Mouse (Mus musculus) midbrain, embryonic 16.5 days (tissue): ENCODE data around the gene Slc35b2. TPM values are rescaled to one million over a fixed set of nuclear protein-coding genes. Genes with fewer than 3 reads are reported as not detected.

Experiments
- ATAC-seq: fragments of 200-750 bp; cut with Nextera tagmentation; 2 replicates; pipeline ENCODE4 v1.8.0; 2017; ENCODE audit warnings: moderate TSS enrichment
- H3K27ac ChIP-seq: fragments of 300-500 bp; sonication (generic); 2 replicates; pipeline ENCODE4 v1.5.1; 2014; ENCODE audit warnings: mild to moderate bottlenecking, low read length, mixed read lengths
- H3K27me3 ChIP-seq: fragments of 300-500 bp; sonication (generic); 2 replicates; pipeline ENCODE4 v1.6.1; 2014; ENCODE audit warnings: low read depth, low read length, mixed read lengths; ENCODE audit not compliant: control insufficient read depth, insufficient read depth
- H3K36me3 ChIP-seq: fragments of 300-500 bp; sonication (generic); 2 replicates; pipeline ENCODE4 v1.6.1; 2014; ENCODE audit warnings: mild to moderate bottlenecking, low read length, moderate library complexity, mixed read lengths; ENCODE audit not compliant: control insufficient read depth, insufficient read depth
- H3K4me1 ChIP-seq: fragments of 300-500 bp; sonication (generic); 2 replicates; pipeline ENCODE4 v1.6.1; 2014; ENCODE audit warnings: mild to moderate bottlenecking, low read length, mixed read lengths; ENCODE audit not compliant: control insufficient read depth, insufficient read depth
- H3K4me2 ChIP-seq: fragments of 300-500 bp; sonication (generic); 2 replicates; pipeline ENCODE4 v1.6.1; 2014; ENCODE audit warnings: mild to moderate bottlenecking, low read length, mixed read lengths
- H3K4me3 ChIP-seq: fragments of 300-500 bp; sonication (generic); 2 replicates; pipeline ENCODE4 v1.5.1; 2014; ENCODE audit warnings: low read depth, mild to moderate bottlenecking, low read length, moderate library complexity, mixed read lengths
- H3K9ac ChIP-seq: fragments of 300-500 bp; sonication (generic); 2 replicates; pipeline ENCODE4 v1.6.1; 2014; ENCODE audit warnings: low read depth, low read length, mixed read lengths
- H3K9me3 ChIP-seq: fragments of 300-500 bp; sonication (generic); replicated peaks from 2 replicates; pipeline ENCODE4 v1.6.1; 2014; ENCODE audit warnings: mild to moderate bottlenecking, low read length, mixed read lengths; ENCODE audit not compliant: control insufficient read depth, poor library complexity, severe bottlenecking
- WGBS: fragments of 180-500 bp; shearing (Covaris S2); extraction: QIAGEN DNeasy Blood & Tissue Kit; methylation state at CpG from one replicate; pipeline ENCODE4 v1.1.7; 2014; 5-methylcytosine and 5-hydroxymethylcytosine counted together
- polyA plus RNA-seq: library from polyadenylated mRNA; unstranded; fragments of >200 nt; fragmentation: Nextera tagmentation; extraction: Ambion mirVana; gene quantifications from 2 replicates; pipeline ENCODE4 v1.2.1, GENCODE M21; 2015

Gene Slc35b2
- polyA plus RNA-seq, 1 experiment from 2014 or later = 79.6 TPM

DNA sequence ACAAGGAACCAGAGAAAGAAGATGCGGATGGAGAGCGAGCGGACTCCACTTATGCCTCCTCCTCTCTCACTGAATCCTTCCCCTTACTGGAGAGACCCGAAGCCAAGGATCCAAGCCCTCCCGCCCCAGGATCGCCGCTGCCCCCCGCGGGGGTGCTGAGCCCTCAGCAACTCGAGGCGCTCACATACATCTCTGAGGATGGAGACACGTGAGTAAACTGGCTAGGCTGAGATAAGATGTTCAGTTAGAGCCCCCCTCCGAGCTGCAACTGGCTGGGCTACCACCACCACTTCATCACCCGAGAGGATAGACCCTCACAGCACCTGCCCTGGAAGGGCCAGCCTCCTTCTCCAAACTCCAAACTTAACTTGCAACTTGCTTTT is 7.6 kb upstream of the Slc35b2 start:
- Histone ChIP-seq H3K27ac (no peak overlapping the region), H3K4me3 (peak overlapping the region; percentile 66), H3K9ac (peak overlapping the region; percentile 64), H3K9me3 (no peaks in the 10 kb centered on the region), H3K4me2 (peak overlapping the region; percentile 99), H3K27me3 (no peaks in the 10 kb centered on the region; the same call in 1 of the 2 replicates), H3K4me1 (peaks cover 14% of the 10 kb centered on the region), H3K36me3 (no peaks in the 10 kb centered on the region)
- ATAC-seq = no peak; the same call in 1 of the 2 replicates
- WGBS = 2% methylated on average over 14 of the region's 14 CpGs

- Histone ChIP-seq H3K27ac (no peak overlapping the region), H3K27me3 (no peaks in the 10 kb centered on the region; the same call in 1 of the 2 replicates), H3K9ac (peak overlapping the region; percentile 64), H3K36me3 (no peaks in the 10 kb centered on the region), H3K4me3 (peak overlapping the region; percentile 66), H3K4me2 (peak overlapping the region; percentile 99), H3K9me3 (no peaks in the 10 kb centered on the region), H3K4me1 (peaks cover 14% of the 10 kb centered on the region)
- ATAC-seq = no peak
- 72% methylated on average over 3 of the region's 3 CpGs for WGBS
Measured at GRCm38 (mm10) chr17:45556514-45557245, 7.0 kb upstream of the Slc35b2 start.

- H3K4me3 ChIP-seq = no peak overlapping the region
- no peak overlapping the region for H3K27ac ChIP-seq
- H3K9ac ChIP-seq = no peak overlapping the region
- no peak overlapping the region for H3K4me2 ChIP-seq
- H3K4me1 ChIP-seq = peaks cover 10% of the 10 kb centered on the region
- no peaks in the 10 kb centered on the region for H3K36me3 ChIP-seq
- 67% methylated on average over 5 of the region's 7 CpGs for WGBS
- ATAC-seq = no peak
- no peaks in the 10 kb centered on the region; the same call in 1 of the 2 replicates for H3K27me3 ChIP-seq
- no peaks in the 10 kb centered on the region for H3K9me3 ChIP-seq
Measured at GRCm38 (mm10) chr17:45557246-45557824, 6.3 kb upstream of the Slc35b2 start.

- Histone ChIP-seq H3K4me3 (no peak overlapping the region), H3K4me1 (peaks cover 10% of the 10 kb centered on the region), H3K27me3 (no peaks in the 10 kb centered on the region; the same call in 1 of the 2 replicates), H3K36me3 (no peaks in the 10 kb centered on the region), H3K27ac (no peak overlapping the region), H3K9me3 (no peaks in the 10 kb centered on the region), H3K4me2 (no peak overlapping the region), H3K9ac (peak overlapping the region; percentile 46)
- 71% methylated on average over 16 of the region's 16 CpGs for WGBS
- no peak for ATAC-seq
Measured at GRCm38 (mm10) chr17:45557998-45558862, 5.4 kb upstream of the Slc35b2 start.

GRCm38 (mm10) chr17:45559732-45560525 is 3.7 kb upstream of the Slc35b2 start:
- Histone ChIP-seq H3K27ac (no peak overlapping the region), H3K9ac (no peak overlapping the region), H3K36me3 (no peaks in the 10 kb centered on the region), H3K9me3 (no peaks in the 10 kb centered on the region), H3K27me3 (no peaks in the 10 kb centered on the region; the same call in 1 of the 2 replicates), H3K4me2 (no peak overlapping the region), H3K4me3 (no peak overlapping the region), H3K4me1 (peaks cover 14% of the 10 kb centered on the region)
- ATAC-seq = no peak
- WGBS = 88% methylated on average over 15 of the region's 15 CpGs

DNA sequence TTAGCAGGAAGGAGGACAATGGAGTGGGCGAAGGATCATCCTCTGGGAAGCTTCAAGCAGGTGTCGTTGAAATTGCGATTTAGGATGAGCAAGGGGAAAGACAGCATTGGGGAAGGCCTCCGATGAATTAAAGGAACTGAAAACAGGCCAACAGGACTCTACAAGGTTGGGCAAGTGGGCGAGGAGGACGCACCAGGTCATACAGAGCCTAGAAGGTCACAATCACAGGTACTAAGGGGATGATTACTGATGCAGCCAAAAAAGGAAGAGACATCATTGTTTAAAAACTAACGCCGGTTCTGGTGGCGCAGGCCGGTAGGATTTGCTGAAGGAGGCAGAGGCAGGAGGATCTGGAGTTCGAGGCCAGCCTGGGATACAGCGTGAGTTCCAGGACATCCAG is 458 bp upstream of the Slc35b2 start:
- Histone ChIP-seq H3K9ac (no peak overlapping the region), H3K36me3 (peaks cover 14% of the 10 kb centered on the region), H3K9me3 (no peaks in the 10 kb centered on the region), H3K4me3 (no peak overlapping the region), H3K27me3 (no peaks in the 10 kb centered on the region), H3K4me1 (peaks cover 9% of the 10 kb centered on the region), H3K4me2 (peak overlapping the region; percentile 96; the same call in 1 of the 2 replicates), H3K27ac (no peak overlapping the region)
- no peak for ATAC-seq
- 80% methylated on average over 12 of the region's 12 CpGs for WGBS

- peak; percentile 0; the same call in 1 of the 2 replicates for ATAC-seq
- Histone ChIP-seq H3K27ac (peak overlapping the region; percentile 67), H3K4me2 (peak overlapping the region; percentile 96), H3K36me3 (peaks cover 24% of the 10 kb centered on the region), H3K4me1 (peaks cover 13% of the 10 kb centered on the region), H3K27me3 (no peaks in the 10 kb centered on the region), H3K4me3 (peak overlapping the region; percentile 77), H3K9ac (peak overlapping the region; percentile 88), H3K9me3 (no peaks in the 10 kb centered on the region)
- 6% methylated on average over 18 of the region's 18 CpGs for WGBS
Measured at GRCm38 (mm10) chr17:45564531-45565084, 934 bp downstream of the Slc35b2 start.

DNA sequence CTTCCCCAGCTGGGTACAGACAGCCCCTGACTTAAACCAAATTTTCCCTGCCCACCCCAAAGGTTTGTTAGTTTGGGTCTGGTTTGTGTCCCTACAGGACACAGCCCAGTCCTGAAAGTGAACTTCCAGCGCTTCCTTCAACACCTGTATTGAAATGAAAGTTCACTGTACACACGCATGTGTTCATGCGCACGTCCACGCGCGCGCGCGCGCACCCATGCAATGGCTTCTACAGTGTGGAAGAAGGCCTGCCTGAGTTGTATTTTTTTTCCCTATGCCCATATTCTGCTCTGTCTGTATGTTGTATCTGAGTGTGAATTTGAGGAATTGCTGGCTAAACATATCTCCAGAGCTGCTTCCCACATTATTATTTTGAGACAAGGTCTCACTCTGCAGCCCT is 1.4 kb downstream of the Slc35b2 start:
- WGBS = 95% methylated on average over 11 of the region's 11 CpGs
- H3K9me3 ChIP-seq = no peaks in the 10 kb centered on the region
- H3K4me2 ChIP-seq = peak overlapping the region; percentile 96
- H3K36me3 ChIP-seq = peaks cover 29% of the 10 kb centered on the region
- H3K4me1 ChIP-seq = peaks cover 18% of the 10 kb centered on the region
- H3K27ac ChIP-seq = no peak overlapping the region
- peak overlapping the region; percentile 77; the same call in 1 of the 2 replicates for H3K4me3 ChIP-seq
- H3K9ac ChIP-seq = peak overlapping the region; percentile 88; the same call in 1 of the 2 replicates
- no peaks in the 10 kb centered on the region for H3K27me3 ChIP-seq
- ATAC-seq = no peak
